Mouse (Mus musculus): ENCODE data around the gene Sgcb.

The Sgcb gene

DNA sequence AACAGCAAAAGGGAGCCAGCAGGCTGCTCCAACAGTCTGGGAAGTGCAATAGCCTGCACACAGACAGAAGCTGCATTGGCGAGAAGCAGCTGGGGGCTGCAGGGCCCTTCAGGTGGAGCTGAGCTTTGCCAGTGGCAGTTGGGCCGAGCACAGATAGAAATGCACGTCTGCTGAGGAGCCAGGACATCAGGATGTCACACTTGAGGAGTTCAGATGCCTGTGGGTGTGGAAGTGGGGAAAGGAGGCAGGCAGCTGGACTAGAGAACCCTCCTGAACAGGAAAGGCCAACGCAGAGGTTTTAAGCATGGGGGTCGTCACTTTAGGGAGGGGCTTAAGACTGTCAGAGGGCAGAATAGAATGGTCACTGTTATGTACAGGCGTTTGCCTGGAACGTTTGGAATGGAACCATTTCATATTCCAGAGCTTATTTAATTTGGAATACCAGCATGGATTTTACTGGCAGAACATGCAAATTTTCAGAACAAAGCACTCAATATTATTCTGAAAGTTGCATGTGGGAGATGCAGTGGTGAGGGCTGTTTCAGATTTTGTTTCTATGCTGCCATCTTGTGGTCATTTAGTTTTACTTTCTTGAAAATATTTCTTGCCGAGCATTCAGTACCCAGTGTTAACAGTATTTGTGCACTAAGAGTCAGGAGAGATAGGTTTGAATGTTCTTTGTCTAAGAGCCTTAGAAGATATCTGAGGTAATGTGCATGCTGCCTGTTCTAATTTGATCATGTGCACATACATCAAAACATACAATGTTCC lies 10.1 kb downstream of the Sgcb start:
- intact Hi-C loops (cut with DNase I) = loop anchor here (2.0 kb wide), 1 partner anchor 205 kb away; no protein-coding TSS in a partner anchor

DNA sequence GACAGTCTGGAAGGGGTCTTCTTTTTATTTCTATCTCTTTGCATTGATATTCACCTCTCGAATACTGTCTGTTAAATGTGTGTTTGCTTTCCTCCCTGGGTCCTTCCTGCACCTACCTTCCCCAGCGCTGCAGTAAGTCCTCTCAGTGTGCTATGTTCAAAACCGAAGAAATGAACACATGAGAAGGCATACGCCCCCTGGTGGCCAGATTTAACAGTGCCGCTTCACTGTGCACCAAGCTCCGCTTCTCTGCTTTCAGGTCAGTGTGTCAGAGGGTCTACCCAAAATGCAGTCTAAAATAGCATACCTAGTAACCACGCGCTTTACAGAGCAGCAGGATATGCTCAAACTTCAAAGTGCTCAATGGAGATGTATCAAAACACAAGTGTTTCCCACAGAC lies 14.4 kb downstream of the Sgcb start:
- intact Hi-C loops (cut with DNase I) = loop anchor here (1.0 kb wide), 1 partner anchor 93 kb away; no protein-coding TSS in a partner anchor

DNA sequence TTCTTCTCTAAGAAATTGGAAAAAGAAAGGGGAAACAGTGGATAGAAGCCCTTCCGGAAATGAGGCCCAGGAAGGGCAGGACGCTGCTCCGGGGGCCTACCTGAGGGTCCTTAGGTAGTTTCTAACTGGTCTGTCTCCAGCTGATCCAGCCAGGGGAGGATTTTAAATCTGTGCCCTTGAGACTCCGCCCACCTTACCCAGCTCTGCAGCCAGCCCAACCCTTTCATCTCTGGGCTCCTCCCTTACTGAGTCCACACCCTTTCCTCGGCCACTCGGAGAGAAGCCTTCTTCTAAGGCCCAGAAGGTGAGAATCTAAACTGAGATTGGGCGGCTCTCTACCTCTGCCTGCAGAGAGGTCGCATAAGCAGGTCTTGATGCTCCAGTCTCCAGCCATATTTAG lies 15.3 kb downstream of the Sgcb start, which contains the start of gene Lrrc66:
TSS of gene Lrrc66 (minus strand) at position 236 of the 400 bp plus-strand sequence.
- intact Hi-C loops (cut with DNase I) = no loop called here

DNA sequence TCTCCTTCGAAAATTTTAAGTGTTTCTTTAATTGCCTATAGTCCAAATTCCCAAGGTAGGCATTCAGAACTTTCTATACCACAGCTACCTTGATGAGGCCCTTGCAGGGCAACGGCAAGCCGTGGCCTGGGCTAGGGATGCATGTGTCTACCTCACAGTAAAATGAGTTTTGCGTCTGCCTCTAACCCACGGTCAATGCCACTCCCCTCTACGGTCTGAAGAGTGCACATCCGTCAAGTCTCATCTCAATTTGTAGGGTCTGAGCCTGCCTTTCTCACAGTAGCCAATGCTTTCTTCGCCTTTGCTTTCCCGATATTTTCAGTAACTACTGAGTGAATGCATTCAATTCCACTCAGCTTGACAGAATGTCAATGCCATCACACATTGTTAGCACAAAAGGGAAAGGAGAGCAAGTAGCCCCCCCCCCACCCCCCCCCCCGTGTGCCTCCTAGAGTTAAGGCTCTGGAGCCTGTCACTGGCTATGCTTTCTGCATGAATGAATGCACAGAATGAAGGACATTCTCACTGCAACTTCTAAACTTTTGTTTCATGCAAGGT lies 16.5 kb downstream of the Sgcb start:
- intact Hi-C loops (cut with DNase I) = no loop called here

DNA sequence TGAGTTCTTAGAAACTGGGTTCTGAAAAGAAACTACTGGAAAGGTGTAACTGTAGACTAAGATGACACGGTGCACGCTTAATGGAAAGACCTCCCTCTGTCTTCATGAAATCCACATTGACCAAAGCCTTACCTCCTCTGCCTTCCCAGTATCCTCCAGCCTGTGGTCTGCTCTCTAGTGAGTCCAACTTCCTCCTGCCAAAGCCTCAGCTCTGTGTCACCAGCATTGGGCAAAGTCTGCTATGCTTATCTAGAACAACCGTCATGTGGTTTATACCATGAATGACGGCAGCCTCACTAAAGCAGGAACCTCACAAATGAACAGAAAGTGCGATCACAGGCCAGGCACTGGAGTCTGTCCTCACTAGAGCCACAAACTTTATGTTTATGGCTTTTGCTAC lies 17.4 kb downstream of the Sgcb start:
- intact Hi-C loops (cut with DNase I) = no loop called here

DNA sequence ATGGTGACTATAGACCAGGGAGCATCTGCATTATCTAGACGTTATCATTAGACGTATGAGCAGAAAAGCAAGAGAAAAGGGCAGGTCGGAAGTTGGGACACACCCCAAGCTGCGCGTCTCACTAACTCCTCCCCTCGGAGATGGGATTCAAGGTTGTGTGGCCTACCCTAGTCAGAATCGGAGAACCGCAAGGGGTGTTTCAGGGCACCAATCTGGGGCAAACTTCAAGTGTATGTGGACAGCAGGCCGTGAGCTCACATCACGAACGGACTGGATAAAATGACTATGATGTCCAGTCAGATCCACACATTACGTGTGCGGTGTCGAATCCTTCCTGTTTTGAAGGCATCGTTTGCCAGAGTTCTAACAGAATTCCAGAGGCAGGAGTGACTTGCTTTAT lies 19.6 kb downstream of the Sgcb start:
- intact Hi-C loops (cut with DNase I) = no loop called here

DNA sequence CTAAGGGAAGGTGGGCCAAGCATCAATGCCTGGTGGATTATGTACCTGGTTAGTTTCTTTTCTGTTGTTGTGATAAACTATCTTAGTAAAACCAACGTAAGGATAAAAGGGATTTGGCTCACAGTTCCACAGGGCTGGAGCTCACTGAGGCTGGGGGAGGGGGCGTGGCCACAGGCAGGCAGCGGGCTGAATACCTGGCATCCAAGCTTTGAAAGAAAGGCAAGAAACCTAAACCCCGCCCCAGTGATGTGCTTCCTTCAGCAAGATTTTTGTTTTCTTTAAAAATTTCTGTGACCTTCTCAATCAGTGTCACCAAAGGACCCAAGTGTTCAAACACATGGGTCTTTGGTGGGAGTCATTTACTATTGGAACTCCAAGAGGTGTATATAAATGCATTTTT lies 20.0 kb downstream of the Sgcb start:
- intact Hi-C loops (cut with DNase I) = no loop called here

DNA sequence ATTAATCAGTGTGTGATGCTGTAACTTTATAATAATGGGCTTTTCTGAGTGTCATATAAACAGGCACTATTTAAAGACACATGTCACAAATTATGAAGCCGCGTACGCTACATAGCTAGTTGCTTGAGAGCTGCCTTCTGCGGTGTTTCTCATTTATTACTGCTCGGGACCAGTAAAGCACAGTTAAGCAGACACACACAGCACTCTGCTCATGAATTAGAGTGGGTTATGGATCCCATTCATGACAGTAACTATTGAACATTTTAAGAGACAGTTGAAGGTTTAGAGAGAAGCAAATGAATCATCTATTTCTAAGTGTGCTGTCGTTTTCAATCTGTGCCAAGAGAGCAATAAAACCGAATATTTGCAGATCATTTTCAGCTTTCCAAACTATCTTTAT lies 20.7 kb downstream of the Sgcb start:
- intact Hi-C loops (cut with DNase I) = no loop called here

DNA sequence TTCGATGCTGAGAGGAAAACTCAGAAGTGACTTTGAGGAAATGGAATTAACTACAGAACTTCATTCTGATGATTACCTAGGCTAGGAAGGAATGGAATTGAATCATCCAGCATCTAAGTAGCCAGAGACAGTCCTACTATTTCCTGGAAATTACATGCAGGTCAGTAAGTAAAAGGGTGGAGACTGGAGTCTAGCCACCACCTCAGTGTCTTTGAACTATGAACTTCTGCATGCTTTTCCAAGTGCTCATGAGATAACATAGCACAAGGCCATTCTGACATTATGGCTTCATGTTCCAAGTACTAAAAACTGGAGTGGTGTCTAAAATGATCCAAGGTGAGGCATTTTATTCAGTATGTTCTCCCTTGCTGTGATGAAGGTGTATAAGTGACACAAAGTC lies 22.1 kb downstream of the Sgcb start:
- intact Hi-C loops (cut with DNase I) = no loop called here

DNA sequence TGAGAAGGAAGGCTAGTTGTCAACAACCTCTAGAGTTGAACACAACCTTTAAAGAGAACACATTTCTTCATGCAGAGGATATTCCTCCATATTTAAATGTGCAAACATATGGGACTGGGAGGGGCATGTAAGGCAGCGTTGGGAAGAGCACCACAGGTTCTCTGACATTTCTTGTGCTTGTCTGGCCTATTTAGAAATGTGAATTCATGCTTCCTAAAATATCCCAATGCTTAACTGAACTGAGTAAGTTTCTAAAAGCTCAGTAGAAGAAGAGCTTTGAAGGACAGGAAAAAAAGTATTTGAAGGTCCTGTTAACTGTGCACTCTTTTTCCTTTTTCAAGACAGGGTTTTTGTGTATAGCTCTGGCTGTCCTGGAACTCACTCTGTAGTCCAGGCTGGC lies 28.6 kb downstream of the Sgcb start:
- intact Hi-C loops (cut with DNase I) = no loop called here

DNA sequence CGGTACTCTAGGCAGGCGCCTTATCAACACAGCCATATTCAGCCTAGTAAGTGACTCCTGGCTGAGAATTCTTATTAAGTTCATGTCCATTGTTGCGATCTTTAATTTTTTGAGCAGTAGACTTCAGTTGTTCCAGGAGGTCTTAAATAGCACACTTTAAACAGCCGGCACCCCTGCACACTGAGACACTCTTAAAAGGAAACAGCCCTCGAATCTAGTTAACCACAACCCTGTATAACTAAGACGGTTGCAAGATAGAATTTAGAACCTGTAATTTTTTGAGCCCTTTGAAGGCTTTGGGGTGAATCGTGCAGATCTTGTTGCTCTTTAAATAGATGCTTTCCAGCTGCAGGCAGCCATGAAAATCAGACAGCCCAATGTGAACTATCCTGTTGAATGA lies 32.4 kb downstream of the Sgcb start:
- intact Hi-C loops (cut with DNase I) = no loop called here

DNA sequence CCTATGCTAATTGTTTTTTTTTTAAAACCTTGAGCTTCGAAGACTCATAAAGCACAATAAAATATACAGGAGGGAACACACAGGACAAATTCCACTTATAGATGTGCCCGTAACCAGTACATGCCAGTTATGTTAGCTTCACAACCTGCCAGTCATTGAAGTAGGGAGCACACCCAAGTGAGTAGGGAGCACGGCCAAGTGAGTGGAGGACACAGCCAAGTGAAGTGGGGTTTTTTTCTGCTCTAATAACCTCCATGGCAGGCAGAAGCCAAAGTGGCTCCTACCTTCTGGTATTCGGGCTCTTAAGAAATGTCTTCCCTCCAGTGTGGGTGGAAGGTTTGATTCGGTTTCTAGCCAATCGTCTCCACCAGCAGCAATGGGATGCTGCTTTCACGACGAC lies 34.3 kb downstream of the Sgcb start:
- intact Hi-C loops (cut with DNase I) = no loop called here

DNA sequence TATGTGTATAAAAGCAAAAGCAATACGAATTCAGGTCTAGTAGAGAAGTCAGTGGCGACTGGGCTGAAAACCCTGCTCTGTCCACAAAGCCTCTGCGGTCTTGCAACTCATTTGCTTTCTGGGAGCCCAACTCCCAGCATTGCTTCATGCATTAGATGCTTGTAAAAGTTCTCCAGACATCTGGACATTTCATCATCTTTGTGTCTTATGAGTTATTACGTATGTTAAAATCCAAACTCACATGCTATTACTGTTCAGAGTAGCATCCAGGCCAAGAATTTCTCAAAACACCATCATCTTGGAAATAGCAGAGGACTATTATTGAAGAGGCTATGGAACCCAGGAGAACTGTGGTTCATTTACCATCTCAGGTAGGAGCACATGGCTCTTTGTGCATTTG lies 36.5 kb downstream of the Sgcb start:
- intact Hi-C loops (cut with DNase I) = no loop called here

DNA sequence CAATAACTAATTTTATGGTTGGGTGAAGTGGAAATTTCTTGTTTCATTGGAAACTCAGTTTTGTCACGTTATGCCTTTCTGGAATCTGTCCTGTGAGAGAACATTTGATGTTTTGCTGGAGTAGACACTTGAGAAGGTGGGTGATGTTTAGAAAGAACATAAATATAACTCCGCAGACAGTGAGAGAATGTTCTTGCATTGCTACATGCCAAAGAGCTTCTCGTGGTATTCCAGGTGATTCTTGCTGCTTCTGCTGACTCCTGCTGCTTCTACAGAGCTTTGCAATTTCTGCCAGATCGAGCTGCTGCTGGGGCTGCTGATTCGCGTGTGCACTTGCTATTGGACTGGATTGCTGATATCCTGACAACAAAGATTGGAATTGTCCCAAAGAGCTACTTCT lies 42.6 kb downstream of the Sgcb start:
- intact Hi-C loops (cut with DNase I) = no loop called here

DNA sequence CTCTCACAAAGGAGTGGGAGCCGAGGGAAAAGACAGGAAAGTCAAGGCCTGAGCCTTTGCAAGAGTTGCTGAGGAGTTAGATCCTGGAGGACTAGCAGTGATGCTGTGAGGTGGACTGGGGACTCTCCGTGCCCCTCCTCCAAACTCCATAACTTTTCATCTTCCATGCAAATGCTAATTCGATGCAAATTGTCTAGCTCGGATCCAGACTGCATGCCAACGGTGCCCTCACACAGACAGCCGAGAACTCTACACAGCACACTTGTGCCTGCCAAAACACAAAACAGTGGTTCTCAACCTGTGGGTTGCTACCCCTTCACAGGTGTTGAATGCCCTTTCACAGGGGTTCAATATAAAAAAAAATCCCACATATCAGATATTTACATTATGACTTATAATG lies 43.0 kb downstream of the Sgcb start:
- intact Hi-C loops (cut with DNase I) = no loop called here

DNA sequence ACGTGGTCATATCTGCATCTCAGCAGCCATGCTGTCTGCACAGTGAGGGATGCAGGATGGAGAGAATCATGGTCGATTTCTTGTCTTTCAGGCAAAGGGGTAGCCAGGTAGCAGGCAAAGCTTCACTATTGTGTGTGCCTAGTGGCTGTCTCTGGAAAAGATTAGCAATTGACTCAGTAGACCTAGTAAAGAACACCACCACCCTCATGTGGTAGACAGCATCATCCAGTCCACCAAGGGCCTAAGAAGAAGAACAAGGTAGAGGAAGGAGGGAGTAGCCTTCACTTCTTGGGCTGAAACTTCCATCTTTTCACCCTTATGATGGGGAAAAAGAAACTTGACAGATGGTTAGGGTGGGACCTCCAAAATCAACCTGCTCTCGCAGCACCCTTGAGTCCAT lies 44.7 kb downstream of the Sgcb start:
- intact Hi-C loops (cut with DNase I) = no loop called here

DNA sequence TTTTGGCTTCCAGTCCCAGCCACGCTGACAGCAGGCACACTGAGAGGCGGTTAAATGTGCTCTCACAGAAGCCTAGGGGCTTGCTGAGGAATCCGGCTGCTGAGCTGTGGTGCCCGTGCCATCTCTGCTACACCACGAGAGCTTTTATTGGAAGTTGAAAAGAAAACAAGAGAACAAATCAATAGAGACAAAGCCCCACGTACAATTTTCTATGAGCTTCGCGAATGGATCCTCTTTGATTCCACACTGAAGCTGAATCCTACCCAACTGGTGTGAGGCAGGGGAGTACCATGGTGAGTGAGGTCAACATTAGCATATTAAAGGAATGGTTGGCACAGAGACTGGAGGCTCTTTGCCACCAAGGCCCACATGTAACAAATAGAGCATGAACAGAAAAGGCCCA lies 46.2 kb downstream of the Sgcb start:
- intact Hi-C loops (cut with DNase I) = no loop called here

DNA sequence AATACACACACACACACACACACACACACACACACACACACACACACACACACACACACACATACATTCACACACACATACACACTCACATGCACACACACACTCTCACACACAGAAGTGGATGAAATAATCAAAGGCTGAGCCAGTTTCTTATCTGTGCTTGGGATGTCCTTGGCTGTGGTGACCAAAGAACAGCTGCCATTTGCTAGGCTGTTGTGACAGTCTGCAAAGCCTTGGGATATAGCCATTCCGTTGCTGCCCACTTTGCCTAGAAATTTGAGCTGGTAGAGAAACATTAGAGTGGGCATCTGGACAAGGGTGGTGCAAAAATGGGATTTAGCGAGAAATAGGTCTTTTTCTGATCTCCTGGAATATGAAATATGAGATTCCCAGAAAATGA lies 47.6 kb downstream of the Sgcb start:
- intact Hi-C loops (cut with DNase I) = no loop called here

DNA sequence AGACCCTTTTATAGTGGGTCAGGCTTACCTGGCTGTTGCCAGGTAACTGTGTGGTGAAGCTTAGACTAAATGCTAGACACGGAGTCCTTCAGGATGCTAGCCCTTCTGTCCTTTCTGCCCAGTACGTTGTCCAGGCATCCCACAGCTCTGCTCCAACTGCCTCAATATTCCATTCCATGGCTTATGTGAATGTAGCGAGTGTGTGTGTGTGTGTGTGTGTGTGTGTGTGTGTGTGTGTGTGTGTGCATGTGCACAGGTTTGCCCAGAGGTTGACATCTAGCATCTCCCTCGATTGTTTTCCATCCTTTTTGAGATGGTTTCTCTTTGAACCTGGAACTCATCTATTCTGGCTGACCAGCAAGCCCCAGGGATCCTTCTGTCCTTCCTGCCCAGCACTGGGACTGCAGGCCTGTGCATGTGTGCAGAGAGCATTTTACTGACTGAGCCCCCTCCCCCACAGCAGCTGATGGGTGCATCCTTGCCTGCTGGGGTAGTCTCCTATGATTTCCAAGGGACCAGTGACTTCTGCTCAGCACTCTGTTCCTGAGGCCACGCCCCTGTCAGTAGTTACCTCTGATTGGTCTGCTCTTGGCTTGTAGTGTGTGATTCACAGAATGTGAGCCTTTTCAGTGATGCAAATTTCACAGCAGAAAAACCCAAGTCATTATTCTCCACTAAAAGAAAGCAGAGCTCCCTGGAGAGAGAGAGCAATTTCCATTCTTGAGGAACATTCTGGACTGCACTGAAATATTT lies 48.5 kb downstream of the Sgcb start:
- intact Hi-C loops (cut with DNase I) = no loop called here

DNA sequence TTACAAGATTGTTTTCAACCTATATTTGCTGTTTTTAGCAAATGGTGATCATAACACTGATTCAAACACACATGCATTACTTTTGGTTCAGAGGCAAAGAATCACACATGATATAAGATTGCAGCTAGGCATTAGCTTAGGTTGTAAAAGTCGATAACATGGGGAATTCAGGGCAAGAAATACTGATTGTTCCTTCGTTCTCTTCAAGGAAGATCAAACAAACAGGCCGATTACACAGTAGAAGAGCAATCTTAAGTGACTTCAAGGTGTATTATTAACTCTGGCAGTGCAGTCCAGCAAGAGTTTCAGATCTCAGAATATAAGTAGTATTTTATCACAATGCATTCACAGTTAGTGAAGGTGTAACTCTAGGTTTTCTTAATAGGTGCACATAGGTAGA lies 60.5 kb downstream of the Sgcb start:
- intact Hi-C loops (cut with DNase I) = no loop called here

DNA sequence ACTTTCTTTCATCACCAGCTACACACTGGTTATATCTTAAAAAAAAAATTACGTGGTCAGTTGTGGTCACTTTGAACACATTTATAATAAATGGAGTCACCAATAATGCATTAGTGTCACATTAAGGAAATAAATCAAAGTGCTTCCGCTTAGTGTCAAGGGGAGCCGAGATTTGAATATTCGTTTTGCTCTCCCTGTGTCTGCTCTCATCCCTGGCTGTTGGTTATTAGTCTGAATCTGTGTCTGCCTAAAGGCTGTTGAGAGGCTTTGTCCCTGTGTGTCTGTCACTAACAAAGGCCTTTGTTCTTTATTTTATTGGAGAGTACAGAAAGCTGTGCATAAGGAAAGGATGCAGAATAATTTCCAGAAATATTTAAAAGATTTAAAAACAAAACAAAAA lies 61.0 kb downstream of the Sgcb start:
- intact Hi-C loops (cut with DNase I) = no loop called here

Data from adrenal gland (tissue).